Mouse (Mus musculus) 3T3-L1 (cell line): ENCODE results near the gene Nptx1.

Experiments
- DNase-seq: peaks from one replicate; pipeline ENCODE4 v3.0.0-alpha.2; 2015; ENCODE audit warnings: low read depth, low spot score

Gene Nptx1

DNA sequence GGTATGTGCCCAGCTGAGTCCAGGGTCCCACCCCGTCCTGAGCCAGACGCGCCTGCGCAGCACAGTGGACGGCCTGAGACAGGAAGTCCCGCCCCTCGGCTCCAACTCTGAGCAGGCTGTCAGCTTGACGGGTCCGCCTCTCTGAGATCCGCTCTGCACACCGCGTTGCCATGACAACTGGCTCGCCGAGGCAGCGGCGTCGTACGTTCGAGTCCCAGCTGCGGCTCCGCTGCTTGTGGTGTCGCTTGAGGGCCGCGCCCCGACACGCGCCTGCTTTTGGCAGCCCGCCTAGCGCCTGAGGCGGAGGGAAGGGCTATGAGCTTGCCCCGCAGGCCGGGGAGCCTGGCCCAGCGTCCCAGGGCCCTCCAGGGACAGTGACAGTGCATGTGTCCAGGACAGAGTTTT, 23.0 kb downstream of the Nptx1 start:
- DNase-seq, result no peak

DNA sequence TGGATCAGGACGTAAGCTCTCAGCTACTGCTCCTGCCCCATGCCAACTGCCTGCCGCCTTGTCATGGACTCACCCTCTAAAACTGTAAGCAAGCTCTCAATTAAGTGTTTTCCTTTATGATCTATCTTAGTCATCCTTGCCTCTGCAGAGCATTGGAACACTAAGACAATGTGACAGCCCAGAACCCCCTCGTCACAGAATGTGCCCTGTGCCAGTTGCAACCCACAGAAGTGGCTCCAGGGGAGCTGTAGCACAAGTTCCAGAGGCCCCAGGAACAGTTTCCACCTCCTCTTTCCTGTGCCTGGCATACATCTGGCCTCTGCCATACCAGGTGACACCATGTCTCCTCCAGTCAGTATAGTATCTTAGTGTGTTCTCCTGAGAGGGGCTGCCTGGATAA, 24.2 kb downstream of the Nptx1 start:
- DNase-seq, result no peak

GRCm38 (mm10) chr11:119522779-119523178, 24.8 kb downstream of the Nptx1 start:
- DNase-seq, result no peak

- no peak for DNase-seq
These were observed 25.4 kb downstream of the Nptx1 start for GRCm38 (mm10) chr11:119521920-119522710.

- DNase-seq, result no peak
These were observed 26.9 kb downstream of the Nptx1 start for GRCm38 (mm10) chr11:119520713-119521063.

- DNase-seq, result no peak
These were observed 27.4 kb downstream of the Nptx1 start for GRCm38 (mm10) chr11:119520005-119520712.

GRCm38 (mm10) chr11:119519387-119519786, 28.2 kb downstream of the Nptx1 start:
- no peak for DNase-seq

GRCm38 (mm10) chr11:119516677-119517361, 30.7 kb downstream of the Nptx1 start:
- peak; percentile 92 for DNase-seq

GRCm38 (mm10) chr11:119515823-119516676, 31.5 kb downstream of the Nptx1 start:
- no peak for DNase-seq

DNA sequence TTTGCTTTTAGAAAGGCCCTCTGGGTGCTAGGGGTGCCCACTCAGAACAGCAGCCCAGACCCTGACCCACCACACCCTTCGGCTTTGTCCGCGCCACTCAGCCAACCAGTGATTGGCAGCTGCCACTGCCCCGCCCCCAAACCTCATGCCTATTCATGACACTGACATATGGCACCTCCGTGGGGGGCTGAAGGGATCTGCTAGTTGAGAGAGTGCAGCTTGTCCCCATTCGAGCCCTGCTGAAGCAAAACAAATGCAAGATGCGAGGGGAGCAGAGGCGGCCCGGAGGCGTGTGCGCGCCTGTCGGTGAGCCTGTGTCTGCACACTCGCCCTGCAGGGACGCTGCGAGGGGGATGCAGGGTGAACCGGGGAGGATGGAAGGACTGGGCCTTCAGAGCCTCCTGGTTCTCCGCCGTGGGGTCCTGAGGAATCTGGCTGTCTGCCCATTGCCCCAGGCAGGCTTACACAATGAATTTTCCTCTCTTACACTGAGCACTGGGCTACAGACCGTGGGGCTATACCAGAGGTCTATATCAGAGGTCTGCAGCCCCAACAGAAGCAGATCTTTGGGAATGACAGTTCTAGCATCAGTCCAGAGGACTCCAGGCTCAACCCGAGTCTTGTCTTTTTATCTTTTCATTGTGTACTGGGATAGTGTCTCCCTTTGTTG, 32.5 kb downstream of the Nptx1 start:
- no peak for DNase-seq

DNA sequence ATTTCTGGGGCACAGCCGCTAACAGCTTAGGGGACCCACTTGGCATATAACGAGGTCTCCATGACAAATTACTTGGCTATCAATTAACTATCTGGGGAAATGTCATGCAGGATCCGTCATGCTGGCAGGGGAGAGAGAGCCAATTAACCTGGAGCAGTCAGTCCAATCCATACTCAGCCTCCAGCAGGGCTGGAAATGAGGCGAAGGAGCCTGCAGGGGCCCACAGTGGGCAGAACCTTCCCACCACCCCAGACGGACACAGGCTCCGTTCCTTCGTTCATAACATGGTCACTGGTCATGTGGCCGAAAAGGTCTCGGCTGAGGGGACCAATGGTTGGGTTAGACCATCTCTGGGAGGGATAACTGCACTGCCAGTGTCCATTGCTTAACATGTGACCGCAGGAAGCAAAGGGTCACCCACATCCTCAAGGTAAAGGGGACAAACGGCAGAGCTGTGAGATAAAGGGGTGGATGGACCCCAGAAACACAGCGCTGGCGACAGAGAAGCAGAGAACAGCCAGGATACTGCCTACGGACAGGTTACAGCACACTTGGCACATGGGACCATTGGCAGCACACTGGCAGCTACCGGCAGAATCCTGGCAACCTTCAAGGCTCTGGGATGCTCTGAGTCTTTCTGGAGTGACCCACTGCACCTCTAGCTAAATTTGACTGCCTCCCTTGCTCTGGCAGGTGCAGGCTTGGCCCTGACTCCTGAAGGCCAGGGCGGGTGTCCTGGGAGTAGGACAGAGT, 33.3 kb downstream of the Nptx1 start:
- no peak for DNase-seq

- no peak for DNase-seq
These were observed 34.4 kb downstream of the Nptx1 start for GRCm38 (mm10) chr11:119513038-119513659.

- DNase-seq, result no peak
These were observed 38.3 kb downstream of the Nptx1 start for GRCm38 (mm10) chr11:119509165-119509776.

DNA sequence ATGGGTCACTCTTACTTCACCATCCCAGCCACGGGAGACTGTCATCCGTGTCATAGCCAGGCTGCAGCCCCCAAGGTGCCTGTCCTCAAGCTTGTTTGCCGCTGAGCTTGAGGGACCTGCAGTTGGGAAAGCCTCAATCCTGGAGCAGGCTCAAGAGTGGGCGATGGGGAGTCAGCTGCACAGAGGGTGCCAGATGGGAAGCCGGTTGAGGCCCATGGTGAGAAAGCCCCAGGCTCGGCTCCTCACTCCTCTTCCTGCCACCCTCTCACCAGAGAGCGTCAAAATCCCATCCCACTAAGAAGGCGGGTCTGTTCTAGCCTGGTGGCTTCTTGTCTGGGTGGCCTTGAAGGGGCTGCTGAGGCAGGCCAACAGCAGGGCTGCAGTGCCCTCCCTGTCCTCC, 39.8 kb downstream of the Nptx1 start:
- DNase-seq, result no peak

DNA sequence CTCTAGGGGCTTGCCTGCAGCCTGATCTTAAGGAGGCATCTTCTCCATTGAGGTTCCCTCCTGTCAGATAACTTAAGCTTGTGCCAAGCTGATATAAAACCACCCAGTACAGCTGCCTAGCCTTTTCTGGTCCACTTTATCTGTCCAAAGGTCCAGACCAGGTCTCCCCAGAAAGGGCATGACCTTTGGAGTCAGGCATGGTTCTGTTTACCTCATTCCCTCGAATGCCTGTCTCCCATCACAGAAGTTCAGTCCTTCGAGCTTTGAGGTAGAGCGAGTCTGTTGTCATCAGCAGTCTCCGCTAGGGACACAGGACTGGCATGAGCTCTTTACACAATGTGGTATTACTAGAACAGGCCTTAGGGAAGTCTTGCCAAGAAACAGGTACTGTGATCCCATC, 41.2 kb downstream of the Nptx1 start:
- no peak for DNase-seq

DNA sequence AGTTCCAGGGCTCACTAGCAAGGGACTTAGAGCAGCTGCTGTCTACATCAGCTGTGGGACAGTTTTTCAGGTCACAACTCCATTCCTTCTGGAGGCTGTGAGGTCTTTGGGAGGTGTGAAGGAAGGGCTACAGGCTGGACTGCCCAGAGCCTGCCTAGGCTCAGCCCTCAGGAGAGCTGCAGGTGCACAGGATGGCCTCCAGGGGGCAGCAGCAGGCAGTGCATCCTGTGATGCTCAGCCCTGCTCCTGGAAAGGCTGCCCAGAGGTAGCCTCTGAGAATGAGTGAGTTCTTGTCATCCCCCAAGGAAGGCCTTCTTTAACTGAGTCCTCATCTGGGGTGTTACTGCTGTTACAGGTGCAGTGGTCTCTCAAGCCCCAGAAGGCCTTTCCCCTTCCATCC, 43.9 kb downstream of the Nptx1 start:
- DNase-seq, result peak; percentile 81

- DNase-seq, result no peak
These were observed 47.5 kb downstream of the Nptx1 start for GRCm38 (mm10) chr11:119500011-119500410.

GRCm38 (mm10) chr11:119499297-119499696, 48.3 kb downstream of the Nptx1 start:
- DNase-seq, result no peak

GRCm38 (mm10) chr11:119497451-119497850, 50.1 kb downstream of the Nptx1 start:
- DNase-seq, result no peak
